Mouse (Mus musculus) gonadal fat pad, adult 2 months (tissue): ENCODE results near the gene Ppia. TPM values are rescaled to one million over a fixed set of nuclear protein-coding genes. Genes with fewer than 3 reads are reported as not detected.
"Not testable (repeated sequence)": the region's sequence is repeated elsewhere in the genome, so short reads cannot be mapped to it uniquely, and the experiment has no call there.

Experiments used
- DNase-seq: peaks from one replicate; pipeline ENCODE4 v3.0.0-alpha.2; 2012; ENCODE audit warnings: low read depth
- polyA plus RNA-seq: library from polyadenylated mRNA; depleted of rRNA; stranded (reverse); fragments of >200 nt; gene quantifications from 2 replicates; pipeline ENCODE4 v1.2.3, GENCODE M21; 2012

Gene Ppia
- polyA plus RNA-seq, 1 experiment = 1,261 TPM

DNA sequence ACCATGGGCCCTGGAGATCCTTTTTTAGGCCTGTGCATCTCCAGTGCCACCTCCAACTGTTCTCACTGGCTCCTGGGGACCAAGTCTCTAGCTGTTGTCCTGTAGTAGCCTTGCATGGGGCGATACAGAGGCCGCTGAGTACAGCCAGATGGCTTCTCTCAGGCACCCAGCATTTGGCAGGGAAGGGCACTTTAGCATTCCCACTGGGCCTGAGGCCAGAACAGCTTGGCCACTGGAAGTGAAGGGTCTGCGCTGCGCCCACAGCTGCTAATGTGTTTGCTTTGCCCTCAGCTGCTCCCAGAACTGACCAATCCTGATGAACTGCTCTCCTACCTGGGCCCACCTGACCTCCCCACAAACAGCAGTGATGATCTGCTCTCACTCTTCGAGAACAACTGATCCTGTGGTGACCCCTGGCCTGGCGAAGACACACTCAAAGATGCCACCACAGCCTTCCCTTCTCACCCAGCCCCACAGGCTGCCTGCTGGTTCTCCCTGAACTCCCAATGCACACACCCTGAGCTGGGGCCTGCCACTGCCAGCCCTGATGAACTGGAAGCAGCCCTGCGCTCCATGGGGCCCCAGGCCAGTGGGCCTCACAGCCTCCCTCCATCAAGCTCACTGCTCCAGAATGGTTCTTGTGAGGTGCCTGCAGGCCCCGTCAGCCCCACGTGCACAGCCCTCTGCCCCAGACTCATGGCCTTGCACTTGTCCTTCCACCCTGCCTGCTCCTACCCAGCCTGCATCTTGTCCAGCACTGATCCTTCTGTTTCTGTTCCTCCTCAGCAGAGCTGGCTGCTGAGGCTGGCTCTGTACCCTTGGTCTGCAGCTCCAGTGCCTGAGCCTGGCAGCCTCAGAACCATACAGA, 10.3 kb upstream of the Ppia start:
- no peak for DNase-seq

DNA sequence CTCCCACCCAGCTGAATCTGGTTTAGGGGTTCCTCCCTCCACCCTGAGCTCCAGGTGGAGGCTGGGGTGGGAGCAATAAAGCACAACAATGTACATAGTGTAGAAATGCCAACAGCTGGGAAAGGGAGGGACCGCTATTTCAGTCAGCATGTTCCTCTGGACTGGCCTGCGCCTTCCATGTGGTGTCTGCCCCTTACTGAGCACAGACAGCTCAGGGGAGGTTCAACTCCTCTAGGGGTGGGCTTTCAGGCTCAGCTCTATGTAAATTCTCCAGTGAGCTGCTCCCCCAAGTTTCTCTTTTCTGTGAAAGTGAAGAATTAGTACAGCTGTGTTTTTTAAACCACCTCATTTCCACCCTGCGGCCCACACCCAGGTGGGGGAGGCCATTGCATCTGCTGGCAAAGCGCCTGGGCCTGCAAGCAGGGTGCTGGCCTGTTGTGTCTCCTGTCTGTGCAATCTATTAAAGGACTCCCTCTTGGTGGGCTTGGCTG, 9.6 kb upstream of the Ppia start:
- DNase-seq = no peak

- no peak for DNase-seq
Measured at GRCm38 (mm10) chr11:6406251-6407161, 8.7 kb upstream of the Ppia start.

DNA sequence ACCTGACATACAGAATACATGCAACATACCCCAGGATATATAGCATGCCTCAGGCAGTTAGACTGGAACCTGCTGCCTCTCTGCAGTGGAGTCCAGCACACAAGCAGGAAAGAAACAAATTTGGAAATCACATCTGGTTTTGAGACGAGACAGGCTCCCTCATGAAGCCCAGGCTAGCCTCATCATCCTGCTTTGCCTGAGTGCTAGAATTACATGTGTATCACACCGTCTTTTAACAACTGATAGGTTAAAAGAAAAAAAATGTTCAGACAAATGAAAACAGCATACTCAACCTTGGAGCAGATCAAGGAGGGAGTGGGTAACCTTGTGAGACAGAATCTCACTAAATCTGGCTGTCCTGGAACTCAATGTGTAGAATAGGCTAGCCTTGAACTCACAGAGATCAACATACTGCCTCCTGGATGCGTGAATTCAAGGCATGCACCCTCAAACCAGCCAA, 8.1 kb upstream of the Ppia start:
- DNase-seq = no peak

GRCm38 (mm10) chr11:6410050-6410602, 5.1 kb upstream of the Ppia start:
- DNase-seq = no peak

DNA sequence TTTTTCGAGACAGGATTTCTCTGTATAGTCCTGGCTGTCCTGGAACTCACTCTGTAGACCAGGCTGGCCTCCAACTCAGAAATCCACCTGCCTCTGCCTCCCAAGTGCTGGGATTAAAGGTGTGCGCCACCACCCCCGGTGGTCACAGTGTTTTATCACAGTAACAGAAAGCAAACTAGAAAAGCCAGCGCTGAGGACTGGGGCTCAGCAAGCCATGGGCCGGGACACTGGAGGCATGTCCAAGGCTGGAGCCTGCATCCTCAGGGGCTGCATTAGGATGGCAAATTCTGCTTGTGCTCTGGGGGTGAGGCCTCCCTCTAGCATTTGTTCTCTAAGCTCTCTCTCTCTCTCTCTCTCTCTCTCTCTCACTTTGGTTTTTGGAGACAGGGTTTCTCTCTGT, 4.5 kb upstream of the Ppia start:
- not testable (repeated sequence) for DNase-seq

GRCm38 (mm10) chr11:6411684-6412083, 3.6 kb upstream of the Ppia start:
- DNase-seq = no peak

DNA sequence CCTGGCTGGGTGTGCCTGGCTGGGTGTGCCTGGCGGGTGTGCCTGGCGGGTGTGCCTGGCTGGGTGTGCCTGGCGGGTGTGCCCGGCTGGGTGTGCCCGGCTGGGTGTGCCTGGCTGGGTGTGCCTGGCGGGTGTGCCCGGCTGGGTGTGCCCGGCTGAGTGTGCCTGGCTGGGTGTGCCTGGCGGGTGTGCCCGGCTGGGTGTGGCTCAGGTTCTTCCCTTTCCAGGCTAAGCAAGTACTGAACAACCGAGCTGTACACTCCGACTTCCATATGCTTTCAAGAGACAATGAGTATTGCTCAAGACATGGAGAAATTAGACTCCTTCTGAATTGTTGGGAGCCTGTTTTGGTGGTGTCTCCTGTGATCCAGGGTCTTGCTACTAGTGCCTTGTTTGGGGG, 2.0 kb upstream of the Ppia start:
- DNase-seq = no peak

DNA sequence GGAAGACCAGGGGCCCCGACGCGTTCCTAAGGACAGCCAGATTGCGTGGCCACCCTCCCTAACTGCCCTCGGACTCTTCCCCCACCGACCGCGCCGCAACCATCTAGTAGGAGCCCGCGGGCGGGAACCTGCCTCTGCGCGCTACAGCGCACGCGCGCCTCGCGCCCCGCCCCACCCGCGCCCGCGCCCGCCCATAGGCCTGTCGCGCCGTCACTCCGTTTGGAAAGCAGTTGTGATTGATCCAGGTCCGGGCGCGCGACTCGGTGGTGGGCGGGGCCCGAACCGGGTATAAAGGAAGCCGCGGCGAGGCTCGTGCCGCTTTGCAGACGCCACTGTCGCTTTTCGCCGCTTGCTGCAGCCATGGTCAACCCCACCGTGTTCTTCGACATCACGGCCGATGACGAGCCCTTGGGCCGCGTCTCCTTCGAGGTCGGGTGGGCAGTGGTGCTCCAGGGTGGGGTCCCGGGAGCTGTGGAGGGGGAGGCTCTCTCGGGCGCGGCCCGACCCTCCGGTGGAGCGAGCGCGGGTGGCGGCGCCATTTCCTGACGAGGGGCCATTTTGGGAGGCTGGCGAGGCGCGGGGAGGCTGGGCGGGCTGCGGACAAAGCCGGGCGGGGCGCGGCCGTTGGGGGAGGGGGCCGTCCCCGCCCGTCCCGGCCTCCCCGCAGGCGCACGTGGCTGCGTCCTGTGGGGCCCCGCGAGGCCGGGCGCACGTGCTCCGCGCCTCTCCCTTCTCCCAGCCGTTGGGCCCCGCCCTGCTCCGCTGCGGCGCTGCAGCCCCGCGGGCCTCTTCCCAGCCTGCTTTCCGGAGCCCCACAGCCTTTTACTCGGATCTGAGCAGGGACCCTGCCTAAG, 535 bp downstream of the Ppia start:
- no peak for DNase-seq

- no peak for DNase-seq
Measured at GRCm38 (mm10) chr11:6416405-6417034, 1.3 kb downstream of the Ppia start.

GRCm38 (mm10) chr11:6417069-6417468, 1.8 kb downstream of the Ppia start:
- DNase-seq = no peak

- DNase-seq = no peak
Measured at GRCm38 (mm10) chr11:6417490-6417889, 2.2 kb downstream of the Ppia start.

DNA sequence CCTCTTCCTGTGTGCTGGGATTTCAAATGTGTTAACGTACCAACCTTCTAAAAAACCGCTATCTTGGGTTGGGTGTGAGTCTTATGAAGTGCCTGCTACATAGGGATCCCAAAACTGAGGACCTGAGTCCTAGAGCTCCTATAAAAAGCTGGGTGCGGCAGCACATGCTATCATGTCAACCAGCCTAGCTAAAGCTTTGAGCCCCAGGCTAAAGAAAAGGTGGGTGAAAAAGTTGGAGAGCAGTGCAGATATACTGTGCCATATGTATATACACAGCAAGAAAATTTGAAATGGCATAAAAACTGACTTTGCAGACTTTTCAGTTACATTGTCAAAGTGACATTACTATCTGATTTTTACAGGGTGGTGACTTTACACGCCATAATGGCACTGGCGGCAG, 3.5 kb downstream of the Ppia start:
- DNase-seq = no peak

- DNase-seq = not testable (repeated sequence)
Measured at GRCm38 (mm10) chr11:6419156-6419555, 3.9 kb downstream of the Ppia start.

DNA sequence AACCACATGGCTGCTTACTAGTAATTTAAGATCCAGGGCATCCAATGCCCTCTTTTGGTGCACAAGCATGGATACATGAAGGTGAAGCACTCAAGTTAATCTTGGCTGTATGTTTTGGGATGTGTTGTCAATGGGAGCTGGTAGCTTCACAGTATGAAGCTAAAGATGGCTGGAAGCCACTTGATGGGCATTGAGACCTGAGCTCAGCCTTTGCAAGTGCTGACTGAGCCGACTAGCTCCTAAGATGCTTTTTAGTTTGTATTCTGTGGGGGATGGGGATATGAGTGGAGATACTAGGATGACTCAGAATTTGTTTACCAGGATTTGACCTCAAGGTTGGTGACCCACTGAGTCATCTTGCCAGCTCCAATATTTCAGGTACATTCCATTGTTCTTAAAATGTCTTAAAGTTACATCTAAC, 5.0 kb downstream of the Ppia start:
- DNase-seq = no peak

- no peak for DNase-seq
Measured at GRCm38 (mm10) chr11:6420722-6421350, 5.6 kb downstream of the Ppia start.

- DNase-seq = no peak
Measured at GRCm38 (mm10) chr11:6430186-6430585, 14.9 kb downstream of the Ppia start.

- no peak for DNase-seq
Measured at GRCm38 (mm10) chr11:6436442-6436841, 21.2 kb downstream of the Ppia start.

DNA sequence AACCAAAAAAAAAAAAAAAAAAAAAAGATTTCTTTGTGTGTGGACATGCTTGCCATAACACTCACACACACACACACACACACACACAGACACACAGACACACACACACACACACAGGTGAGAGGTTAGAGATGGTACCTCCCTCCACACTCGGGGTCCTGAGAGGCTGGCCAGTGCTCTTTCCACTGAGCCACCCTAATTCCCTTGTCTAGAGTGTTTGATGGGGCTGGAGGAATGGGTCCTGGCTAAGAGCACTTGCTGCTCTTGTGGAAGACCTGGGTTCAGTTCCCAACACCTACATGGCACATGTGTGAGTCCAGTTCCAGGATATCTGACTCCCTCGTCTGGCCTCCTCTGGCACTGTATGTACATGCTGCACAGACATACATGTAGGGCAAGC, 22.4 kb downstream of the Ppia start:
- DNase-seq = no peak

DNA sequence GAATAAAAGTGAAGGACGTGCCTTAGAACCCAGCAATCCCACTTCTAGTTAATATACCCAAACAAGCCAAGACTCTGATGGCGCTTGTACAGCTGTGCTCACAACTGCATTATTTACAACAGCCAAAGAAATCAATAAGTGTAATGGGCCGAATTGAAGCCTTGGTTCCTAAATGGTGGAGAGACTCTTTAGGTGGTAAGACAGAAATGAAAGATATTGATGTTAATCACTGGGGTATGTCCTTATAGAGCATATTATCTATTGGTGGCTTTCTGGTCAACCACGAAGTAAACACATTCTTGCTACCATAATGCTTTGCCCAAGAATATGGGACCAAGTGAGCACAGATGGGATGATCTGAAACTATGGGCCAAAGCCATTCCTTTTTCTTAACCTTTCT, 24.9 kb downstream of the Ppia start:
- DNase-seq = no peak
